Mouse (Mus musculus) thymus, postnatal 10 days (tissue): ENCODE measurements around the gene Rgs5.

Experiments used
- DNase-seq, 2 experiments: peaks; one replicate each; pipeline ENCODE4 v3.0.0; 2021; ENCODE audit warnings: low spot score in 2 of 2

Gene Rgs5

GRCm38 (mm10) chr1:169655256-169655655 lies at the start of gene Rgs5:
TSS of gene Rgs5 (plus strand) at chr1:169655501.
- no peak for DNase-seq

GRCm38 (mm10) chr1:169606164-169606563 lies 49.1 kb upstream of the Rgs5 start:
- DNase-seq = no peak

- DNase-seq = no peak
Observed at GRCm38 (mm10) chr1:169629738-169630137, 25.6 kb upstream of the Rgs5 start.

GRCm38 (mm10) chr1:169637251-169637750 lies 18.0 kb upstream of the Rgs5 start:
- DNase-seq = no peak

- no peak for DNase-seq
Observed at GRCm38 (mm10) chr1:169644884-169645653, 10.2 kb upstream of the Rgs5 start.

GRCm38 (mm10) chr1:169659479-169659878 lies 4.2 kb downstream of the Rgs5 start:
- DNase-seq = no peak

- DNase-seq = no peak
Observed at GRCm38 (mm10) chr1:169667328-169667727, 12.0 kb downstream of the Rgs5 start.

- no peak for DNase-seq
Observed at GRCm38 (mm10) chr1:169670705-169671104, 15.4 kb downstream of the Rgs5 start.

GRCm38 (mm10) chr1:169671801-169672200 lies 16.5 kb downstream of the Rgs5 start:
- DNase-seq = no peak

- no peak for DNase-seq
Observed at GRCm38 (mm10) chr1:169672272-169672671, 17.0 kb downstream of the Rgs5 start.

GRCm38 (mm10) chr1:169674116-169674515 lies 18.8 kb downstream of the Rgs5 start:
- DNase-seq = no peak

- no peak for DNase-seq
Observed at GRCm38 (mm10) chr1:169676751-169677150, 21.4 kb downstream of the Rgs5 start.

GRCm38 (mm10) chr1:169680455-169681208 lies 25.3 kb downstream of the Rgs5 start:
- DNase-seq = no peak

GRCm38 (mm10) chr1:169682775-169683497 lies 27.6 kb downstream of the Rgs5 start:
- no peak for DNase-seq

- DNase-seq = no peak
Observed at GRCm38 (mm10) chr1:169685257-169685656, 30.0 kb downstream of the Rgs5 start.

GRCm38 (mm10) chr1:169693040-169693439 lies 37.7 kb downstream of the Rgs5 start:
- no peak for DNase-seq

GRCm38 (mm10) chr1:169693537-169693936 lies 38.2 kb downstream of the Rgs5 start:
- DNase-seq = no peak

GRCm38 (mm10) chr1:169695356-169695755 lies 40.1 kb downstream of the Rgs5 start:
- DNase-seq = no peak

- no peak for DNase-seq
Observed at GRCm38 (mm10) chr1:169697236-169697635, 41.9 kb downstream of the Rgs5 start.

- DNase-seq = no peak
Observed at GRCm38 (mm10) chr1:169699184-169699583, 43.9 kb downstream of the Rgs5 start.

GRCm38 (mm10) chr1:169704395-169705087 lies 49.2 kb downstream of the Rgs5 start:
- no peak for DNase-seq

GRCm38 (mm10) chr1:169721836-169722235 lies 66.5 kb downstream of the Rgs5 start:
- DNase-seq = no peak
